Mouse (Mus musculus) mature B cell (primary cell): Measurements from ENCODE around the gene Susd1.

Source experiments
- in situ Hi-C: fragments of 300-500 bp; cut with MboI; formaldehyde crosslinking; loops from 2 replicates; pipeline ENCODE4 v1.14.3; 2019

Gene Susd1

DNA sequence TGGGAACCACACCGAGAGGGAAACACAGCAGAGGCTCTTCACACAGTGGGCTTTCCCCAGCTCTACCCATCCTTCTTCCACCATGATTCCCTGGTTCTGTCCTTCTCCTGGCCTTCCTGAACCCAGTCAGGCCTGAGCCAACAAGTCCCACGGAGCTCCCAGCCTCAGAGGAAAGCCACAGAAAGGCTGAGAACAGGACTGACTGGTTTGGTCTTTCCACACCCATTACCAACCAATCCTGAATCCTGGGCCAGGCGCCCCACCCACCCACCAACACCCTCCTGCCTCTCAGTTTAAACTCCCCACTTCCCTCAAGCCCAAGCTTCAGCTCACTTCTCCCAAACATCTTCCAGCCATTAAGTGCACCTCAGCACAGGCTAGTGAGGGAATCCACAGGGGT lies 4.4 kb downstream of the Susd1 start:
- in situ Hi-C loops, result no loop called here

DNA sequence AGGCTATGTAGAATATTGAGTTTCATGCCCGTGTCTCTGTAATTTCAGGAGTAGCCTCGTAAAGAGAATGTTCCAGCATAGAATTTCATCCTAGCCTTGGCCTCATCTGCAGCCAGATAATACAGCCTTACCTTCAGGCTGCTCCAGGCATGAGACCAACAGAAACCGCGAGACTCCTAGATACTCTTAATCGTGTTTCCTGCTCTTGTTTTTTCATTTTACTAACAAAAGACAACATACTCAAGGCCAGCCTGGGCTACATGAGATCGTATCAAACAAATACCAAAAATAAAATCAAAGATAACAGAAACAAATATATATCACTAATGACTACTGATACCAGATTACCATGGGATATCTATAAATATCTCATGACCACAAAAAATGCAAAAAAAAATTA lies 9.3 kb downstream of the Susd1 start:
- in situ Hi-C loops, result no loop called here

DNA sequence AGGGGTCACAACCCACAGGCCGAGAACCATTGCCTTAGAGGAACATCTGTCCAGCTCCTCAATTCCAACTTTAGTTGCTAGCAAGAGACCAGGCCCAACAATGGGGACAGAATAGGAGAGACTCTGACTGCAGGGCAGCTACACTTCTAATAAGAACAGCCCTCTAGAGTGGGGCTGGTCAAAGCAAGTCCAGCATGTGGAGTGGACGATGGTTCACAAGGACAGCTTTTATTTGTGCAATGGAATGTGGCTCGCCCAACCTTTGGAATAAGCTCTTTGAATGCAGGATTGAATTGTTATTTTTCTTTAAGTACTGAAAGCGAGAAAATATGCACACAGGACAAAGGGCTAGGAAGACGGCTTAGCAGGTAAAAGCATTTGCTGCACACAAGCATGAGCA lies 12.0 kb downstream of the Susd1 start:
- in situ Hi-C loops, result no loop called here

DNA sequence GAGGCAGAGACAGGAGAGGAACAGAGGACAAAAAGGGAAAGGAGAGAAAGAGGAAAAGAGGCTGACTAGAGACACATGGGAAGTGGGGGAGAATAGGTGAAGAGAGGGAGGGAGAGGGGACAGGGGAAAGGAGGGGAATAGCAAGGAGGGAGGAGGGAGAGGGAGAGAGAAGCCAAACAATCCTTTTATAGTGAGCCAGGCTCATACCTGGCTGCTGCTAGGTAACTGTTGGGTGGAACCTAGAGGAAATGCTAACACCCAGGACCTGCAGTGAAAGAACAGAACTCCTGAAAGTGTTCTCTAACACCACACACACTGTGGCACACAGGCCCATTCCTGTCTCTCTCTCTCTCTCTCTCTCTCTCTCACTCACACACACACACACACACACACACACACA lies 15.6 kb downstream of the Susd1 start:
- in situ Hi-C loops, result no loop called here

DNA sequence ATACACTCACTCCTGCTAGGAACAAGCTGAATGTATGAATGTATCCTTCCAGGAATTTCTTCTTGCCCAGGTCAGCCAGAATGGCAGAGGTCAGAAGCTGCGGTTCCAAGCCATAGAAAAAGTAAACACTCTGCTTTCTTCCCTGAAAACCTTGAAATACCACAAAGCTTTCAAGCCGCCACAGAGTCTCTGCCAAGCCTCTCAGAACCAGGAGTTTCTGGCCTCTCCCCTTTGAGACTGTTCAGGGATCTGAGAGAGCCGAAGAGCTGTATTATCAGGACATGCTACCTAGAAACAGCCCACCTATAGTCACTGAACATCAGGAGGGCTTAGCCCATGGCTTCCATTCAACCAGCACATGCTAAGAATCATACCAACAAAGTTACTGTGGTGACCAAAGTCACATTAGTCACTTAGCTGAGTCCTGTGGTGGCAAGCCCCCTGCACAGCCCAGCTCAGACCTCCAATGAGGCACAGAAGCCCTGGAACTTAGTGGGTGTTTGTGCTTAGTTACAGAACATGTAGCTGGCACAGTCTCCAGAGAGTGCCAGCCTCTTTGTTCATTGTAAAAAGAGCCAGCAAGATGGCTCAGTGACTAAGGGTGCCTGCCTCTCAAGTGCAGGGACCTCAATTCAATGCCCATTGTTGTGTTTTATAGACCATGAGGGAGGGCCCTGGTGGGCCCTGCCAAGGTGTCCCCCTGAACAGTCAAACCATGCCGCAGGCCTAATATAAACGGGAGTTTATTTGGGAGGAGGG lies 16.2 kb downstream of the Susd1 start:
- in situ Hi-C loops, result no loop called here

DNA sequence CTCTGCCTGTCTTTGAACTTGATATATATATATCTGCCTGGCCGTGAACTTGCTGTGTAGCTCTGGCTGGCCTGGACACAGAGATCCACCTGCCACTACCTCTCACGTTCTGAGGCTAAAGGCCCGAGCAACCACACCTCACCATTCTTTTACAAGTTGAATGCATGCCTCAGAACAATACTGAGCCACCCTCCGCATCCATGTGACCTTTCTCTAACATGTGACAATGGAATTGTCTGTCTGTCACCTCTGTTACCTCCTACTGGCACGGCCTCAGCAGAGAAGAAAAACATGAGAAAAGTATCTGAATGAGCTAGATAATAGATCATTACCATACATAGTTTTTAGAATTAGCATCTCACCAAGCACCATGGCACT lies 17.1 kb downstream of the Susd1 start:
- in situ Hi-C loops, result no loop called here

DNA sequence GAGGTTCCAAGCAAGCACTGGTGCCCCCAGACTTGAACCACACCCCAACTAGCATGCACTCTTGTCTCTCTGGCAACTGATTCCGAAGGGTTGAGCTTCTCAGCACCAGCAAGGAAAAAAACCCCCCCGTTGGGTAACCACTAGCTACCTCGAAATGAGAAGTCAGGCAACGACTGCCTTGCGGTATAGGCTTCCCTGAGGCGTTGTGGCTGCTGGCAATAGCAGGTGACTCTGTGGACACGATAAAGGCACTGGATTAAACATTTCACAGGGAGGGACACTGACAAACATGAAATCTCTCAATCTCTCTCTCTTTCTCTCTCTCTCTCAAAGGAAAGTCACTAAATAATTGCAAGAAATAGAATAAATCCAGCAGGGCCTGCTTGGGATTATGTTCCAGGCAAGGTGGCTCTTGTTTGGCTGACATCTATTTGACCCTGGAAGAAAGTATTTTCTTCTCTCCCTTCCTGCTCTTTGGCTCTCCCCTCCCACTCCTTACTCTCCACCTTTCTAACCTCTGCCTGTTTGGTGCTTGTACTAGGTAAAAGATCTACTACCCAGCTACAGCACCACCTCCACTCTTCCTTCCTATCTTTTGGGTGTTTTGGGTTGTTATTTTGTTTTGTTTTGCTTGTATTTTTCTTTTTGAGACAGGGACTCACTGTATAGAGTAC lies 17.6 kb downstream of the Susd1 start:
- in situ Hi-C loops, result no loop called here

DNA sequence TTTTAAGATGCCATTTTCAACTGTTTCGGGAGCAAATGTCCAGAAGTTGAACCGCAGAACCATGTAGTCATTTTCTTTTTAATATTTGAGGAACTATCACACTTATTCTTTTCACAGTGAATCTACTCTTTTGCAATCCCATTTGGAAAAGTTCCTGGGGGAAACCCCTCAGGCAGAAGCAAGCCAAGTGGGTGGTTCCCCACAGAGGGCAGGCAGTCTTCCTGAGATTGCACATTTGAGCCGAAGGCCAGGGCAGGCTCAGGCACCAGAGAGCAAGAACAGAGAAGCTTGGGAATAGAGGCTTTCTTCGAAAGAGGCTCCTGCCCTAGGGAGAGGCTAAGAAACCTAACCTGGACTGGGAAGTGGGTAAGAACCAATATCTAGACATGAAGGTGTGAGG lies 19.2 kb downstream of the Susd1 start:
- in situ Hi-C loops, result no loop called here

DNA sequence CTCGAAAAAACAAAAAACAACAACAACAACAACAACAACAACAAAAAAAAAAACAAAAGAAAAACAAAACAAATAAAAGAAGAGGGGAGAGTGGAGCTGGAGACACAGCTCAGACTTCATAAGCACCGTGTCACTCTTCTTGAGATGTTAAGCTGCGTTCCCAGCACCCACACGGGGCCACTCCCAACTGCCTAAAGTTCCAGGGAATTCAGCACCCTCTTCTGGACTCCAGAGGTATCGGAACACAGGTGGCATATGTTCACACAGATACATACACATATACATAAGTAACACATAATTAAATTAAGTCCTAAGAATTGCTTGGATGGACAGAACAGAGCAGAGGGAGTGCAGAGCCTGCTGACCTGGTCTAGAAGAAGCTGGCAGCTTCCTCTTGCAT lies 25.0 kb downstream of the Susd1 start:
- in situ Hi-C loops, result no loop called here

DNA sequence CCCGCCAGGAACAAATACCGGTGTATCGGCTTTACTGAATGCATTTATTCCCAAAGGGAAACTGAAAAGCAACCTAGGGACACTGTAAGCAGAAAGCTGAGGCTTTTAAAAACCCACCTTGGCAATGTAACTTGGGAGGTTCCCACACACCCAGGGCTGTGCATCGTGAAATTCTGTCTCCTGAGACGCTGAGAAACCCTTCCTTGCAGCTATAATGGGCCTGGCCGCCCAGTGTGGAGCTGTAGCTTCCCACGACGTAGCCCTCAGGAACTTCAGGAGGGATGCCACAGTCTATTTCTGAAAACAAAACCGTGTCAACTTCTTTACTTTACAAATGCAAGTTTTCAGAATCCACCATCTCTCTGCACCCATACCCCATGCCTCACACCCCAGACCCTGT lies 27.3 kb downstream of the Susd1 start:
- in situ Hi-C loops, result no loop called here

DNA sequence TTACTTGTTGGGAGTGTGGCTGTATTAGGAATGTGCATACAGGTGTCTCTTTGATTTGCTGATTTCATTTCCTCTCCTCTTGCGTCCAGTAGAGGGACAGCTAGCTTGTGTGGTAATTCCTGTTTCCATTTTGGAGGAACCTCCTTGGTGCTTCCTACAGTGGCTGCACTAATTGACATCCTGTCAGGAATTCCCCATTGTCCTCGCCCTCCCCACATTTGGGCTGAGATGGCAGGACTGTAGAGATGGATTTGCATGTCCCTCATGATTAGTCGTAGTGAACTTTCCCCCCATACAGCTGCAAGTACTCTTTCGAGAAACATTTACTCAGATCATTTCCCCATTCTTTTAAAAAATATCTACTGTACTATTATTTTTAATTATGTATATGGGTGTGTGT lies 30.7 kb downstream of the Susd1 start:
- in situ Hi-C loops, result no loop called here

DNA sequence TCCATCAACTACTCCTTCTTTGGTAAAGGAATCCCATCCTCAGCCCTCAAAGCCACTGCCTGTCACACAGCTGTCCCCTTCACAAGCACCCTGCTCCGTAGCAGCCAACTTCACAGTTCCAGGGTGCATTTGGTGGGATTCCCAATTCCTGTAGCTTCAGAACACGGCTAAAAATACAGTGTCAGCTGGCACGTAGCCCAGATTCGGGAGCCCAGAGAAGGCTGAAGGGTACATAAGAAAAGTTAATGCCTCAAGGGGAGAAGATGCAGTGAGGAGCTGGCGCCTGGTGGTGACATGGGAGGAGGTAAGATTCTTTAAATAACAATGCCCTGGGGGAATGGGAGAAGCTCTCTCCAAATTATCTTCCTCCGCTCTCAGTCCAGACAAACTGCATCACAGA lies 34.1 kb downstream of the Susd1 start:
- in situ Hi-C loops, result no loop called here

DNA sequence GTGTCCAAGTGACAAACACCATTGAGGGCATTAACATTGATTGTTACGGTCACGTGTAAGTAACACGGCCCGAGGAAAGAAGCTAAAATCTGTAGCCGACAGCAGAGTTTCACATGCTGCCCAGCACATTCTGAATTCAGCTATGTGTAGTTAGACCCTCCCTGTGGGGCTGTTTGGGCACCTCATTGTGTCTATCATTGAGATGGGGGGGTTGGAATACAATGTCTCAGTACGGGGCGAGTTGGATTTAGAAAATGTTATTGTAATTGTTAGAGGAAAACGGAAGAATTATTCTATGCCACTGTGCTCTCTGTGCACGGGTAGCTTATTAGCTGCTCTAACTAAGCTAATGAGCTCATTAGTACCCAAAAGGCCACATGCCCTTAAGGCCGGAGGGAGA lies 37.5 kb downstream of the Susd1 start:
- in situ Hi-C loops, result no loop called here

DNA sequence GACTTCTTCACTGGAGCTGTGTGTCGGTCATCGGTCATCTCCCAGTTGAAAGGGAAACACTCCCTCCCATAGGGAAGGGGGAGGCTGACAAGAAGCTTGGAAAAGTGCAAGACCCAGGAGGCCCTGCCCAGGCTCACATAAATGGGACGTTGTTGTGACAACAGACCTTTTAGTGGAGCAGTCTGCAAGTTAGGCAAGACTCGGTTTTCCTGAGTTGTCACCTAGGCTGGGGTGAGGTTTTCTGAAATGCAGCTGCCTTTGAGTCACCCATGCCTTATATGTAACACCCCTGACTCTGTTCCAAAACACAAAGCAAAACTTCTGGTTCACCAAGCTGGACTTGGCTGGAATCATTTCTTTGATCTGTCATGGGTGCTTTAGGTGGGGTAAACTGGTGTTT lies 39.1 kb downstream of the Susd1 start:
- in situ Hi-C loops, result no loop called here

DNA sequence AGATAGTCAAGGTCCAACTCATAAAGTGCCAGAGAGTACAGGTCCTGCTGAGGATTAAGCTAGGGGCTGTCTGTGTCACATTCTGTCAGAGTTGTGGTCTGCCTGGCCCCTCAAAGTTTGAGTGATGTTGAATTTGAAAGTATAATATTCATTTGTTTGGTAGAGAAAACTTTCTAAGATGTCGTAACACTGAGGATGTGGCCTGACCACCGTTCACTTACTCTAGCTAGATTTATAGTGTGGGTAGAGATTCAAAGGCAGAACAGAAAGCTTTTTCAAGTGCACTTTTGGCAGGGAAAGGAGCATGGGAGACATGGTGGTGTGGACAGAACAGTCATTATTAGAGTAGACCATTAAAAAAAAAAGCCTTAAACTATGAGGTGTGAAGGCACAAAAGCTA lies 42.9 kb downstream of the Susd1 start:
- in situ Hi-C loops, result no loop called here

DNA sequence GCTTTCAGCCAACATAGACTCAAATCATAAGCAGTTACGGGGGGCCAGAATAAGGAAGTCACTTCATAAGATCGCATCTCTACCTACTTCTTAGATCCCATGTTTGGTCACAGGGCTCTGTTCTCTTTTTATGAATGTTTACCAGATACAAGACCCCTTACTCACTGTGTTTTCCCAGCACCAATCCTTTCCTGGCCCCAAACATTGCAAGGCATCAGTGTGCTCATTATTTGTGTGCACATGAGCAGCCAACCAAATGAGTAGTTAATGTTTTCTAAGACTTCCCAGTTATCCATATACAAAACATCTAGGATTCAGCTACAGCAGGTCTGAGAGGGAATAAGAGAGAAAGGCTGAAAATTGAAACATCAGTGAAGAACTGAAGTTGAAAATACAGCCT lies 44.3 kb downstream of the Susd1 start:
- in situ Hi-C loops, result no loop called here

DNA sequence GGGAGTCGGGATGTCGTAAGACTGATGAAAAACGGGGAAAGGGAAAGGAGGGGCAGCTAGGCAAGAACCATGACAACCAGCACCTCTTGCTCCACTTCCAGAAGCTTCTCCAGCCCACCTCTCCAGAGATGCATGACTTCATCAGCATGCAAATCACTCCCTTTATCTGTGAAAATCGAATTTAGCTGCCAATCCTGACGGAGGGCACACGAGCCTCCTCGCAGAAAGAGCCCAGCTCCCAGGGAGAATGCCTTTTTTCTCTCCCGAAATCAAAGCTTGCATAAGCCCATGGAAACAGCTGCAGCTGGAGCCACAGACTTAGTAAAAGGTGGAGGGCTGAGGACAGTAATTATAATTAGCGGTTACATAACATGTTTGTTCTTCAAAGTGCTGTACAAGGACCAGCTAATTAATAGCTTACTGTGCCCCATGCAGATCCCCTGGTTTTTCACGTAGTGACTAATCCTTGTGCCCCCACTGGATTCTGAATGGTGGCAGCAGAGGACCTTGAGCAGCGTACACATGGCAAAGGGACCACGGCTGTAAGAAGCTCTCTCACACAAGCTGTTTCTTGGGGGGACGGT lies 49.9 kb downstream of the Susd1 start:
- in situ Hi-C loops, result no loop called here

DNA sequence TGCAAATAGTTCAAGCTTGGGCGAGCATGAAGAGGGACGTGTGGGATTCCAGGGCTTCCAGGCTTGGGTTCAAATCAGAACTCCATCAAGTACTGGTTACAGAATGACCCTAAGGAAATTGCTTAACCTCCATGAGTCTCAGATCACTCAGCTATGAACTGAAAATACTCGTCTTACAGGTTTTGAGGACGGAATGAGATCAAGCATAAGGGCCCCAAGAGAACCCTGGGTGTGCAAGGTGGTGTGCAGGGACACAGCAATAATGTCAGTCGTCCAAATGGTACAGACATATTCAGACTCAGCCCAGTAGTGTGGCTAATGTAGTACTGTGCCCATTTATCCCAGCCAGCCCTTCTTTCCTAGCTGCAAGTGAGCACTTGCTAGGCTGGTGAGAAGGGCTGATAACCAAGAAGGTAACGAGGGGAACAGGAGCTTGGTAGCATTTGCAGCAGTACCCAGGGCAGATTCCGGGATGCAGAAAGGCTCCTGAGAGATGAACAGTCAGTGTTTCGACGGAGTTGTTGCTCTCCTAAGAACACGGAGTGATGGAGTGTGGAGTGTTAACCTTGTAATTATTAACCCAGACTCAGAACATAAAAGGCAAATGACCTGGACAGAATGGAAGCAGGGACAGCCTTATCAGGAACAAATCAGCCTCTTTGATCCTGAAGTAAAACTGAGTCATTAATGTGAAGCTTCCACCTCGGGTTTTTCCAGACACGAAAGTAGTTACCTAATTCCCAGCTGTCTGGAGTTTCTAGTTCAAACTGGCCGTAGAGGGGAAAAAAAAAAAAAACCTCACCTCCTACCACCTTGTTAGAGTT lies 50.8 kb downstream of the Susd1 start:
- in situ Hi-C loops, result no loop called here

DNA sequence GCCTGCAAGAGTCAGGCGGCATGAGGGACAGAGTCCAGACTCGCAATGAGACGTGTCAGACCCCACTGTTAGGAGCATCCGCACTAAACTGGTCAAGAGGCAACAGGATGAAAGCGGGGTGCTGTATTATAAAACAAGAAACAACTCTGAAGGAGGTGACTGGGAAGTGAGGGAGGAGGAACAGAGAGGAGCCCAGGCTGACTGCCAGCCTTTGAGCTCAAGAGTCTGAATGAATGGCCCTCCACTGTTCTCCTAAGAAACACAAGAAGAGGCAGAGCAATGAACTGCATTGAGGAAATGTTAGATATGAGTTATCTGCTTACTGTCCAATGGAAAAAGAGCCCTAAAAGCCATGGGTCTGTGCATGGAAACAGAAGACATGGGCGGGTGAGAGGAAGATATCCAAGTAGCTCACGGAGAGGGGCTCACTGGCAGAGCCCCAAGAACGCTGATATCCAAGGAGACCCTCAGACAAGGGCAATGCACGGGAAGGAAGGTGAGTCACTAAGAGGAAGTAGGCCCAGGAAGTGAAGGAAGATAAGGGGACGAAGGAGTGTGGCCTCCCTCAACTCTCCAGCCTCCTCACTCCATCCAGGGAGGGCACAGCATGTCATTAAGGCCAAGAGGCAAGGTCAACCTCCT lies 53.1 kb downstream of the Susd1 start:
- in situ Hi-C loops, result no loop called here

DNA sequence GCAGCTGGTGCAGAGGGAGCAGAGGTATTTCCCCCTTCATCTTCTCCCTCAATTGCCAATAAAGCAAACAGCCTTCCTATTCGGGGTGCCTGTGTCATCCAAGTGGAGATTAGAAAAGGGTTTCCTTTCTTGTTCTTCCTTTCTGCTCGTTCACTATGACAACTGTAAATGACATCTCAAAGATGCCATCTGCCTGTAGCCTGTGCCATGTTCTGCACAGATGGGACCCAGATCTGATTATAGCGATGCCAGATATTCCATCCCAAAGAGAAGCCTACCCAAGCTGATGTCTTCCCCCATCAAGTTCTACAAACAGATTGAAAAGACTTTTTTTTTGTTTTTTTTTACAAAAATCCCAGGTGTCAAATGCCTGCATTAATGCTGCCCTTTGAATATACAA lies 54.6 kb downstream of the Susd1 start:
- in situ Hi-C loops, result no loop called here

DNA sequence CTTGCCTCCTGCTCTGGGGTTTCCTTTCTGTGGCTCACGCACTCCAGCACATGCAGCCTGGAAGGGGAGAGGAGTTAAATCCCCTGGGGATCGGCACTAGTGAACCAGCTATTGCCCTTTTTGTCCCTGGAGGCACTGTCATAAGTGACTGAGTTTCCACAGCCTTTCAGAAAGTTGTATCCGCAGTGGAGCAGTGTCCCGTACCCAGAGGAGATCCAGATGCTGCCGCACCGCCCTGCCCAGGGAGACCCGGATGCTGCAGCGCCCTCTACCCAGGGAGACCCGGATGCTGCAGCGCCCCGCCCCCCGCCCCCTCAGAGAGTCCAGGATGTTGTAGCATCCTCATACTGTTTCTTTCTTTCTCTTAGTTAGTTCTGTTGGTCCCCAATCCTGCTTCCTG lies 56.3 kb downstream of the Susd1 start:
- in situ Hi-C loops, result no loop called here
